Mouse (Mus musculus): ENCODE results near the gene Psma5.

Gene Psma5

DNA sequence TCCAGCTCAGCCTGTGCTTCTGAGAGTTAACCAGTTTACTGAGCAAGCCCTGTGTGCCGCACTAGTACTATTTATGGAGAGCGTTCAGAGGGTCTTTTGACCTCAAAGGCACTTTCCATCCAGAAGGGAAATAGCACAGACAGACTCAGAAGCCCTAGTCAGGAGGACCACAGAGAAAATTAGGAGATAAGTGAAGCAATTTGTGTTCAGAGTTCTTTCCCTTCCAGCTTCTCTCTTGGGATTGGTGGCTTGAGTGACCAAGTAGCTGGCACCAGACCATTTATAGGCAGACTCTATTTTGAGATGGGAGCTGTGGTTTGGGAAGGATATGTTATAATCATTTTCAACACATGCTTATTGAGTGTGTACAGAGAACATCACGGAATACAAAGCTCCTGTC lies 49.7 kb downstream of the Psma5 start:
- DNase-seq (ENCODE audit: low read depth): no peak

- no peak for DNase-seq (ENCODE audit: low read depth)
These were observed 50.8 kb downstream of the Psma5 start for GRCm38 (mm10) chr3:108307485-108307884.

DNA sequence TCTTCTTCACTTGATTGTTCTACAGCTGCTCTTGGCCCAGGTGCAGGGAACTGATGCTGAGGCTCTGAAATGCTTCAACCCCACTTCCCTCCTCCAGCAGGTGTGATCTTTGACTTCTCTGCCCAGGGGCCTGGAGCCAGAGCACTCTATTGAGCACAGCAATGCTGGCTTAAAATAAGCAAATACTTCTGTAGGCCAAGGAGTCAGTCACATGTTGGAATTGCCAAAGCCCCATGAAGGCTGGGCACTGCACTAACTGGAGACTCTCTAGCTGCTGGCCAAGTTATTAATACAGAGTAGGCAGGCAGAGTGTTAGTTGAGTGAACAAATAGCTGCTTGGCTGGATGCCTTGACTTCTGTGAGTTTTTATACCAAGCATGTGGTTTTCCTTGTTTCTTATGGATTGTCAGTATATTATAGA lies 54.2 kb downstream of the Psma5 start:
- DNase-seq (ENCODE audit: low read depth): no peak

- no peak for DNase-seq (ENCODE audit: low read depth)
These were observed 55.0 kb downstream of the Psma5 start for GRCm38 (mm10) chr3:108311688-108312087.

DNA sequence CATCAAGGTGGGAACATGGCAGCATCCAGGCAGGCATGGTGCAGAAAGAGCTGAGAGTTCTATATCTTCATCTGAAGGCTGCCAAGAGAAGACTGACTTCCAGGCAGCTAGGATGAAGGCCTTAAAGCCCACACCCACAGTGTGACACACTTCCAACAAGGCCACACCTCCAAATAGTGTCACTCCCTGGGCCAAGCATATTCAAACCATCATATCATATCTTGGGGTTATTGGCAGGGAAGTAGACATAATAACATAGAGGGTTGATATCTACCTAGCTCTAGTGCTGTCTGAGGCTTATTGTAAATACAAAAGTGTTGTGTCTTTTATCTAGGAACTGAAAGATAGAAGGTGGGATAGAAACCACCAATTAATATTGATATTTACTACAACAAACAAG lies 55.7 kb downstream of the Psma5 start:
- DNase-seq (ENCODE audit: low read depth): no peak

- no peak for DNase-seq (ENCODE audit: low read depth)
These were observed 56.4 kb downstream of the Psma5 start for GRCm38 (mm10) chr3:108313138-108313537.

- no peak for DNase-seq (ENCODE audit: low read depth)
These were observed 57.4 kb downstream of the Psma5 start for GRCm38 (mm10) chr3:108314038-108314675.

DNA sequence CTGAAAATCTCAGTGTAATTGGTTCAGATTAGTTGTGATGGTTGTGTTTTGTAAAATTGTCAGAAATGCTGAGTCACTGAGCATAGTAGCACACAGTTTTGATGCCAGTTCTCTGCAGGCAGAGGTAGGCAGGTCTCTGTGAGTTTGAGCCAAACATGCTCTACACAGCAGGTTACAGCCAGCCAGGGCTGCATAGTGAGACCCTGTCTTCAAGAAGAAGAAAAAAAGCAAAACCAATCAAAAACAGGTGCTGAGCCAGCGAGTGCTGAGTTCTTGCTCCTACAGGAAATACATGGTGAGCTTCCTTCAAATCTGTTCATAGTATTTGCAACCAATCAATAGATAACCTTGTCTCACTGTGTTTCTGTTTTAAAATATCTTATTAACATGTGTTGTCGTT lies 61.8 kb downstream of the Psma5 start:
- DNase-seq (ENCODE audit: low read depth): no peak

DNA sequence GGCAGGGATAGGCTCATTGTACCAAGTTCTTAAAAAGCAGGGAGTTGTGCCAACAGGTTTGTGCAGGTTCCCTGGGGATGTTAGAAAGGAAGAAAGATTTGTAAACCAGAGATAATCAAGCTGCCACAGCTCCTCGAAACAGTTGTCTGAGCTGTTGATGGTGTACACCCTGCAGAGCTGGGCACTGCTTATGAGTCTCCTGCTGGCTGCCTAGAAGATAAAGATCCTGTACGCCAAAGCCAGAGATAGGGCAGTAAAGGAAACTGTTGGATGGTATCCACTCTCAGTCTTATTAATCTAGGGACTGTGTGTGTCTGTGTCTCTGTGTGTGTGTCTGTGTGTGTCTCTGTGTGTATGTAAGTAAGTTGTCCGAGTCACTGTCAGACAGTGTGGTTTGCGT lies 64.9 kb downstream of the Psma5 start:
- no peak for DNase-seq (ENCODE audit: low read depth)

GRCm38 (mm10) chr3:108322136-108322535 lies 65.4 kb downstream of the Psma5 start:
- DNase-seq (ENCODE audit: low read depth): no peak

DNA sequence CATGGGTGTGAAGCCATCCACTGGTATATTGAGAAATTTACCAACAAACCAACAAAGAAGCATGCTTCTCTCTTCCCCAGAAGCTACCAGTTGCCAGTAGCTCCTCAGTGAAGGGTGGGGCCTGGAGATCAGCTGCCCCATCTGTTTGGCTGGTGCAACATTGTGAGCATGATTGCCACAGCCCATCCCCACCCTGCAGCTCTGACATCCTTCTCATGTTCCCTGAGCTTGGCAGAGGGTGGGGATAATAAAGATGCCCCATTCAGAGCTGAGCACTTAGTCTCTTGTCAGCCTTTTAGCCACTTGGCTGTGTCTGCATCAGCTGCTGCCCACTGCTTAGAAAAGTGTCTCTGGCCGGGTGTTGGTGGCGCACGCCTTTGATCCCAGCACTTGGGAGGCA lies 66.2 kb downstream of the Psma5 start:
- no peak for DNase-seq (ENCODE audit: low read depth)

DNA sequence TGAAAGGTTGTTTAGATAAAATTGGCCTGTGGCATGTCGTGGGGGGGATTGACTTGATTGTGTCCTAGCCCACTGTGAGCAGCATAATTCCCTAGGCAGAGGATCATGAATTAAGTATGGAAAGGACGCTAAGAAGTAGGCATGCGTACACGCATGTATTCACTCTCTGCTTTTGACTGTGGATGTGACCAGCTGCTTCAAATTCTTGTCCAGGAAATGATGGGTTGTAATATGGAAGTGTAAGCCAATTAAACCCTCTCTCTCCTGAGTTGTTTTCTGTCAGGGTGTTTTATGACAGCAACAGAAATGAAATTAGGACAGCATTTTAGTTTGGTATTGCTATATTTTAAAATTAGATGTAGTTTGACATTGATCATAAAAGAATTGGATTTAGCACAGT lies 68.1 kb downstream of the Psma5 start:
- no peak for DNase-seq (ENCODE audit: low read depth)

DNA sequence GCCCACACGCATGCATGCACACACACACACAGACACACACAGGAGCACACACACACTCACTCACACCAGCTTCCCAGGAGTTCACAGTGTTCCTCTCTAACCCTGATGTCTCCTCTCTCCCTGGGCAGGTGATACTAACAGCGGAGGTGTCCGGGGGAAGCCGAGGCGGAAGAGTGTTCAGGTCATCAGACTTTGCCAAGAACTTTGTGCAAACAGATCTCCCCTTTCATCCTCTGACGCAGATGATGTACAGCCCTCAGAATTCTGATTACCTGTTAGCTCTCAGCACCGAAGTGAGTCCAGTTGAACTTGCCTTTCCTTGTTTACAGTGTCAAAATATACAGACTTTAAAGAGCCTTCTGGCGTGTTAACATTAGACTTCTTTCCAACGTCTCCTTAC lies 68.8 kb downstream of the Psma5 start:
- DNase-seq (ENCODE audit: low read depth): no peak

GRCm38 (mm10) chr3:108327275-108327674 lies 70.5 kb downstream of the Psma5 start:
- DNase-seq (ENCODE audit: low read depth): no peak

DNA sequence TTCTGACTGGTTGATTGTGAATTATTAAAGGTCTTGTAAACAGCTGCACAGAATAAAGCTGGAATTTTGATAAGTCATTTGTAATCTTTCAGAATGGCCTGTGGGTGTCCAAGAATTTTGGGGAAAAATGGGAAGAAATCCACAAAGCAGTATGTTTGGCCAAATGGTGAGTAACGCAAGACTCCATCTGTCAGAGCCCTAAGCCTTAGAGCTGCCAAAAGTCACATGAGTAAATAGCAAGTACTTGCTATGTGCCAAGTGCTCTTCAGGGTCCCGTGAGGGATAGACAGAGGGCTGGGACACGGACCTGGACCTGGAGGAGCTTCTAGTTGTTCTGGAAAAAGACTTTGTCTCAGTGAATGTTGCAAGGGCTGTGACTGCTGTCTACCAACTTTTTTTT lies 71.2 kb downstream of the Psma5 start:
- DNase-seq (ENCODE audit: low read depth): no peak

GRCm38 (mm10) chr3:108328441-108328841 lies 71.7 kb downstream of the Psma5 start:
- DNase-seq (ENCODE audit: low read depth): no peak

Measured in induced T-regulatory cell, adult 2 months (primary cell).